Mouse (Mus musculus) natural killer cell, adult 2 months (primary cell): Measurements from ENCODE around the gene Opa1.
A peak's percentile ranks its signal among the peaks of the same experiment; 100 is the strongest.

Experiments used
- DNase-seq, 2 experiments: peaks; one replicate each; pipeline ENCODE4 v3.0.0; 2022; ENCODE audit warnings: low spot score in 2 of 2

The Opa1 gene

GRCm38 (mm10) chr16:29689187-29689819 lies 110.2 kb downstream of the Opa1 start:
- peak in 1 of 2 experiments; percentile 4 for DNase-seq

- DNase-seq: no peak
Measured at GRCm38 (mm10) chr16:29693025-29693682, 114.0 kb downstream of the Opa1 start.

- DNase-seq: no peak
Measured at GRCm38 (mm10) chr16:29693791-29694419, 114.8 kb downstream of the Opa1 start.

GRCm38 (mm10) chr16:29694420-29694959 lies 115.4 kb downstream of the Opa1 start:
- DNase-seq: no peak
